Mouse (Mus musculus): ENCODE measurements at regions not wholly inside any gene's neighbourhood (a gene's known extent, or its start where the extent isn't known, plus 50 kb on each side); places are given as distances from the start of the nearest gene placed in this dataset.

GRCm38 (mm10) chr9:56547291-56547977, 129.0 kb downstream of the Hmg20a start:
- in situ Hi-C loops (cut with MboI, MseI), result no loop called here

GRCm38 (mm10) chr9:56549774-56550173, 131.4 kb downstream of the Hmg20a start:
- in situ Hi-C loops (cut with MboI, MseI), result loop anchor here (5.0 kb wide), 2 partner anchors 322 to 342 kb away; no protein-coding TSS in a partner anchor

GRCm38 (mm10) chr9:56550178-56550577, 131.8 kb downstream of the Hmg20a start:
- in situ Hi-C loops (cut with MboI, MseI), result loop anchor here (5.0 kb wide), 2 partner anchors 323 to 343 kb away; no protein-coding TSS in a partner anchor

GRCm38 (mm10) chr9:56551376-56552186, 133.2 kb downstream of the Hmg20a start:
- in situ Hi-C loops (cut with MboI, MseI), result loop anchor here (5.0 kb wide), 2 partner anchors 324 to 344 kb away; no protein-coding TSS in a partner anchor

- in situ Hi-C loops (cut with MboI, MseI), result loop anchor here (5.0 kb wide), 2 partner anchors 325 to 345 kb away; no protein-coding TSS in a partner anchor
Observed at GRCm38 (mm10) chr9:56552187-56552686, 133.8 kb downstream of the Hmg20a start.

- in situ Hi-C loops (cut with MboI, MseI), result loop anchor here (5.0 kb wide), 2 partner anchors 325 to 345 kb away; no protein-coding TSS in a partner anchor
Observed at GRCm38 (mm10) chr9:56552766-56553165, 134.4 kb downstream of the Hmg20a start.

GRCm38 (mm10) chr9:56553626-56554025, 135.2 kb downstream of the Hmg20a start:
- in situ Hi-C loops (cut with MboI, MseI), result loop anchor here (5.0 kb wide), 2 partner anchors 326 to 346 kb away; no protein-coding TSS in a partner anchor

GRCm38 (mm10) chr9:56554096-56554495, 135.7 kb downstream of the Hmg20a start:
- in situ Hi-C loops (cut with MboI, MseI), result loop anchor here (5.0 kb wide), 2 partner anchors 327 to 347 kb away; no protein-coding TSS in a partner anchor

- in situ Hi-C loops (cut with MboI, MseI), result no loop called here
Observed at GRCm38 (mm10) chr9:56559618-56560144, 141.3 kb downstream of the Hmg20a start.

GRCm38 (mm10) chr9:56562440-56562839, 144.0 kb downstream of the Hmg20a start:
- in situ Hi-C loops (cut with MboI, MseI), result no loop called here

GRCm38 (mm10) chr9:56564048-56564737, 145.8 kb downstream of the Hmg20a start:
- in situ Hi-C loops (cut with MboI, MseI), result no loop called here

All from T-helper 17 cell (primary cell).